Mouse (Mus musculus) heart, adult 2 months (tissue): ENCODE data around the gene Cd180. TPM values are rescaled to one million over a fixed set of nuclear protein-coding genes. Genes with fewer than 3 reads are reported as not detected.

Experiments used
- DNase-seq, 2 experiments: peaks; one replicate each; pipeline ENCODE4 v3.0.0; 2021
- H3K27ac ChIP-seq: fragments of 200-600 bp; 2 replicates; pipeline ENCODE4 v1.8.1; 2022
- H3K27me3 ChIP-seq: fragments of 200-500 bp; 2 replicates; pipeline ENCODE4 v1.6.1; 2012; ENCODE audit warnings: mild to moderate bottlenecking, low read length, inconsistent platforms, mixed read lengths; ENCODE audit not compliant: control insufficient read depth, insufficient read depth
- H3K36me3 ChIP-seq: fragments of 200-500 bp; 2 replicates; pipeline ENCODE4 v1.6.1; 2012; ENCODE audit warnings: low read length, inconsistent platforms; ENCODE audit not compliant: control insufficient read depth, insufficient read depth
- H3K4me1 ChIP-seq: fragments of 200-500 bp; 2 replicates; pipeline ENCODE4 v1.6.1; 2011; ENCODE audit warnings: low read length; ENCODE audit not compliant: control insufficient read depth, insufficient read depth
- H3K4me3 ChIP-seq: fragments of 200-600 bp; 2 replicates; pipeline ENCODE4 v1.8.1; 2022
- H3K79me2 ChIP-seq: fragments of 200-500 bp; replicated peaks from 2 replicates; pipeline ENCODE4 v1.6.1; 2012; ENCODE audit warnings: mild to moderate bottlenecking, inconsistent platforms, low read length, moderate library complexity, mixed read lengths; ENCODE audit not compliant: control insufficient read depth, insufficient read depth
- H3K9ac ChIP-seq: fragments of 200-500 bp; 2 replicates; pipeline ENCODE4 v1.6.1; 2012; ENCODE audit warnings: low read depth, mild to moderate bottlenecking, control low read depth, inconsistent platforms, low read length, mixed read lengths
- CTCF ChIP-seq: fragments of 200-600 bp; IDR thresholded peaks from 2 replicates; pipeline ENCODE4 v1.8.1; 2022; ENCODE audit warnings: antibody characterized with exemption, mild to moderate bottlenecking, moderate library complexity
- EP300 ChIP-seq: fragments of 200-500 bp; IDR thresholded peaks from 2 replicates; pipeline ENCODE4 v1.6.1; 2011; ENCODE audit warnings: low read depth, low read length, control low read depth; ENCODE audit not compliant: insufficient read depth
- POLR2A ChIP-seq: fragments of 200-500 bp; IDR thresholded peaks from 2 replicates; pipeline ENCODE4 v1.6.1; 2011; ENCODE audit warnings: mild to moderate bottlenecking, low read depth, low read length, control low read depth; ENCODE audit not compliant: insufficient read depth
- WGBS: fragments of 180-500 bp; shearing (Covaris S2); methylation state at CpG from one replicate; pipeline ENCODE4 v1.1.7; 2018; 5-methylcytosine and 5-hydroxymethylcytosine counted together
- intact Hi-C: fragments of 180-260 bp; cut with DNase I; formaldehyde crosslinking; loops from one replicate; pipeline ENCODE4 v1.15.1; 2025
- polyA plus RNA-seq: library from polyadenylated mRNA; depleted of rRNA; stranded (reverse); fragments of >200 nt; gene quantifications from 2 replicates; pipeline ENCODE4 v1.2.3, GENCODE M21; 2012
- total RNA-seq, 2 experiments: library from RNA; stranded (reverse); gene quantifications; 2 replicates each; pipeline ENCODE4 v1.2.3; 2021

The Cd180 gene
- total and polyA plus RNA-seq, 3 experiments: 0.32 to 1.6 (median 1.3) TPM

- Histone ChIP-seq H3K4me3 (no peak overlapping the region), H3K4me1 (no peaks in the 10 kb centered on the region), H3K79me2 (no peaks in the 10 kb centered on the region), H3K27ac (no peak overlapping the region), H3K9ac (no peak overlapping the region), H3K36me3 (peaks cover 3% of the 10 kb centered on the region; the same call in 1 of the 2 replicates), H3K27me3 (no peaks in the 10 kb centered on the region)
- TF ChIP-seq POLR2A (no peak), CTCF (no peak), EP300 (no peak)
- WGBS: 69% methylated on average over 7 of the region's 7 CpGs
- intact Hi-C loops: no loop called here
- no peak for DNase-seq
Measured at GRCm38 (mm10) chr13:102767110-102767509, 73.8 kb downstream of the Cd180 start.

GRCm38 (mm10) chr13:102768512-102768911, 75.2 kb downstream of the Cd180 start:
- Histone ChIP-seq H3K4me1 (no peaks in the 10 kb centered on the region), H3K27ac (no peak overlapping the region), H3K27me3 (no peaks in the 10 kb centered on the region), H3K4me3 (no peak overlapping the region), H3K9ac (no peak overlapping the region), H3K79me2 (no peaks in the 10 kb centered on the region), H3K36me3 (peaks cover 3% of the 10 kb centered on the region; the same call in 1 of the 2 replicates)
- no peak for DNase-seq
- intact Hi-C loops: no loop called here
- WGBS: 94% methylated on average over 11 of the region's 11 CpGs
- no peak for TF ChIP-seq EP300
- no peak for TF ChIP-seq CTCF
- TF ChIP-seq POLR2A: no peak

- no peaks in the 10 kb centered on the region for H3K27me3 ChIP-seq
- peak in 1 of 2 experiments; percentile 39 for DNase-seq
- intact Hi-C loops: no loop called here
- peaks cover 3% of the 10 kb centered on the region; the same call in 1 of the 2 replicates for H3K36me3 ChIP-seq
- H3K9ac ChIP-seq: no peak overlapping the region
- H3K27ac ChIP-seq: no peak overlapping the region
- no peak for TF ChIP-seq EP300
- TF ChIP-seq CTCF: no peak
- TF ChIP-seq POLR2A: no peak
- H3K4me1 ChIP-seq: no peaks in the 10 kb centered on the region
- no peaks in the 10 kb centered on the region for H3K79me2 ChIP-seq
- H3K4me3 ChIP-seq: no peak overlapping the region
- 62% methylated on average over 8 of the region's 8 CpGs for whole genome bisulfite sequencing
Measured at GRCm38 (mm10) chr13:102770194-102770593, 76.8 kb downstream of the Cd180 start.

GRCm38 (mm10) chr13:102773169-102773568, 79.8 kb downstream of the Cd180 start:
- 83% methylated on average over 9 of the region's 9 CpGs for WGBS
- H3K9ac ChIP-seq: no peak overlapping the region
- no peaks in the 10 kb centered on the region for H3K79me2 ChIP-seq
- no peak overlapping the region for H3K4me3 ChIP-seq
- intact Hi-C loops: no loop called here
- no peaks in the 10 kb centered on the region for H3K4me1 ChIP-seq
- H3K27me3 ChIP-seq: no peaks in the 10 kb centered on the region
- no peak overlapping the region for H3K27ac ChIP-seq
- no peak for DNase-seq
- peaks cover 3% of the 10 kb centered on the region for H3K36me3 ChIP-seq
- TF ChIP-seq EP300 (no peak), CTCF (no peak), POLR2A (no peak)

GRCm38 (mm10) chr13:102774786-102775201, 81.4 kb downstream of the Cd180 start:
- intact Hi-C loops: no loop called here
- DNase-seq: no peak

GRCm38 (mm10) chr13:102775506-102775905, 82.1 kb downstream of the Cd180 start:
- H3K4me3 ChIP-seq: no peak overlapping the region
- WGBS: 88% methylated on average over 6 of the region's 6 CpGs
- no peaks in the 10 kb centered on the region for H3K79me2 ChIP-seq
- H3K36me3 ChIP-seq: no peaks in the 10 kb centered on the region; the same call in 1 of the 2 replicates
- H3K9ac ChIP-seq: no peak overlapping the region
- TF ChIP-seq CTCF (no peak), POLR2A (no peak), EP300 (no peak)
- no peaks in the 10 kb centered on the region for H3K27me3 ChIP-seq
- H3K4me1 ChIP-seq: no peaks in the 10 kb centered on the region
- intact Hi-C loops: no loop called here
- DNase-seq: no peak
- no peak overlapping the region for H3K27ac ChIP-seq

More at GRCm38 (mm10) chr13:102774786-102775201, 81.4 kb downstream of the Cd180 start:
- H3K79me2 ChIP-seq: no peaks in the 10 kb centered on the region
- H3K27ac ChIP-seq: no peak overlapping the region
- H3K4me1 ChIP-seq: no peaks in the 10 kb centered on the region
- TF ChIP-seq EP300 (no peak), POLR2A (no peak), CTCF (peak; percentile 24)
- WGBS: 66% methylated on average over 7 of the region's 7 CpGs
- no peak overlapping the region for H3K4me3 ChIP-seq
- H3K9ac ChIP-seq: no peak overlapping the region
- peaks cover 3% of the 10 kb centered on the region for H3K36me3 ChIP-seq
- H3K27me3 ChIP-seq: no peaks in the 10 kb centered on the region
